Mouse (Mus musculus) naive thymus-derived CD4-positive, alpha-beta T cell, adult 2 months (primary cell): Measurements from ENCODE around the gene Gm13276.
A peak's percentile ranks its signal among the peaks of the same experiment; 100 is the strongest.
"Not testable (repeated sequence)": the region's sequence is repeated elsewhere in the genome, so short reads cannot be mapped to it uniquely, and the experiment has no call there.

ENCODE experiments used
- DNase-seq: peaks from one replicate; pipeline ENCODE4 v3.0.0-alpha.2; 2011; ENCODE audit warnings: low read depth

Gm13276 gene

GRCm38 (mm10) chr4:88785409-88785808 lies at the start of gene Gm13276:
TSS of gene Gm13276 (plus strand) at chr4:88785709.
- not testable (repeated sequence) for DNase-seq

- peak; percentile 90 for DNase-seq
These were observed 47.0 kb upstream of the Gm13276 start for GRCm38 (mm10) chr4:88738480-88738879.

- DNase-seq: no peak
These were observed 46.5 kb upstream of the Gm13276 start for GRCm38 (mm10) chr4:88739036-88739435.

GRCm38 (mm10) chr4:88741426-88741825 lies 44.1 kb upstream of the Gm13276 start:
- DNase-seq: no peak

- DNase-seq: no peak
These were observed 42.6 kb upstream of the Gm13276 start for GRCm38 (mm10) chr4:88742771-88743371.

- DNase-seq: peak; percentile 41
These were observed 41.3 kb upstream of the Gm13276 start for GRCm38 (mm10) chr4:88744207-88744606.

- DNase-seq: no peak
These were observed 35.6 kb upstream of the Gm13276 start for GRCm38 (mm10) chr4:88749926-88750325.

GRCm38 (mm10) chr4:88754818-88755340 lies 30.6 kb upstream of the Gm13276 start, which contains the start of gene Gm13271:
TSS of gene Gm13271 (plus strand) at chr4:88754868.
- not testable (repeated sequence) for DNase-seq

- peak; percentile 80 for DNase-seq
These were observed 28.7 kb upstream of the Gm13276 start for GRCm38 (mm10) chr4:88756581-88757513.

GRCm38 (mm10) chr4:88757628-88758031 lies 27.9 kb upstream of the Gm13276 start:
- DNase-seq: peak; percentile 93

- not testable (repeated sequence) for DNase-seq
These were observed 26.8 kb upstream of the Gm13276 start for GRCm38 (mm10) chr4:88758751-88759150.

- not testable (repeated sequence) for DNase-seq
These were observed 25.8 kb upstream of the Gm13276 start, which contains the start of gene Gm13283 for GRCm38 (mm10) chr4:88759610-88760268. TSS of gene Gm13283 (plus strand) at chr4:88760119.

- DNase-seq: peak; percentile 82
These were observed 25.1 kb upstream of the Gm13276 start for GRCm38 (mm10) chr4:88760431-88760830.

GRCm38 (mm10) chr4:88761776-88762175 lies 23.7 kb upstream of the Gm13276 start:
- not testable (repeated sequence) for DNase-seq

GRCm38 (mm10) chr4:88762341-88762740 lies 23.2 kb upstream of the Gm13276 start:
- not testable (repeated sequence) for DNase-seq

- peak; percentile 78 for DNase-seq
These were observed 22.0 kb upstream of the Gm13276 start for GRCm38 (mm10) chr4:88763384-88764018.

- DNase-seq: not testable (repeated sequence)
These were observed 12.0 kb upstream of the Gm13276 start, which contains the start of gene Gm13290 for GRCm38 (mm10) chr4:88773534-88773933. TSS of gene Gm13290 (plus strand) at chr4:88773834.

- DNase-seq: not testable (repeated sequence)
These were observed 8.9 kb upstream of the Gm13276 start, which contains the start of gene Gm13289 for GRCm38 (mm10) chr4:88776622-88777021. TSS of gene Gm13289 (plus strand) at chr4:88776922.

- DNase-seq: not testable (repeated sequence)
These were observed 6.0 kb upstream of the Gm13276 start, which contains the start of gene Gm13272 for GRCm38 (mm10) chr4:88779550-88779949. TSS of gene Gm13272 (plus strand) at chr4:88779850.

GRCm38 (mm10) chr4:88780320-88780719 lies 5.2 kb upstream of the Gm13276 start:
- DNase-seq: not testable (repeated sequence)

- not testable (repeated sequence) for DNase-seq
These were observed 3.7 kb upstream of the Gm13276 start, which contains the start of gene Ifnz for GRCm38 (mm10) chr4:88781831-88782230. TSS of gene Ifnz (plus strand) at chr4:88782131.
